Mouse (Mus musculus) cerebellum, adult 2 months (tissue): Measurements from ENCODE around the gene Gpr173.

Experiments
- CTCF ChIP-seq: fragments of 200-500 bp; IDR thresholded peaks from 2 replicates; pipeline ENCODE4 v1.5.1; 2011; ENCODE audit warnings: low read depth, mild to moderate bottlenecking, control low read depth, low read length, moderate library complexity, borderline replicate concordance; ENCODE audit not compliant: insufficient read depth
- POLR2A ChIP-seq: fragments of 200-500 bp; IDR thresholded peaks from 2 replicates; pipeline ENCODE4 v1.6.1; 2011; ENCODE audit warnings: low read length, control low read depth, borderline replicate concordance; ENCODE audit not compliant: insufficient read depth

DNA sequence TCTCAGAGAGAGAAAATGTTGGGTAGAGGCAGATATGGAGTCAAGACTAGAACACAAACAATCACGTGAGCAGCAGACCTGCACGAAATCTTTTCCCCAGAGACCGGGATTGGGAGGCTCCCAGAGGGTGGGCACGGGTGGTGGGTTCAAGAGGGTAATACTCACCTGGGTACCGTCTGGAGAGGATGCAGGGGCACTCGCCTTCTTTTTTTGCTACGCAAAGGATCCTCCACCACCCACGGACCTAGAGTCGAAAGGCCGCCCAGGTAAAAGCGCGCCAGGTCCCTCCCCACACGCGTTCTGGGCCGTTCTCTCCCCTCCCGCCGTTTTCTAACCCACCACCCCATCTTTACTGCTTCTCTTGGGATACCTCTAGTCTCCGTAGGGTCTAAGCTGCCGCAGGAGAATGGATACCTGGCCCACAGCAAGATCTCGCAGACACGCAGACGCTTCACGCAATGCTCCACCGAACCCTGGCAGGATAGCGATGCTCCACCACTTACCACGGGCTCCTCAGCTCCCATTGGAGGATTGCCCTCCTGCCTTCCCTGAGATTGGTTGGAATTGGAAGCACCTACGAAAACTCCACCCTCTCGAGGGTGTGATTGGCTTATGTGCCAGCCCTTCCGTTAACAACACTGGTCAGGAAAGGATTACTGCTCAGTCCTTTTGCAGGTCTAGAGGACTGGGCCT lies 41.4 kb downstream of the Gpr173 start, which contains the start of gene Kantr:
- TF ChIP-seq CTCF (no peak), POLR2A (peak; percentile 64)
